Mouse (Mus musculus): ENCODE data around the gene Drosha.

DNA sequence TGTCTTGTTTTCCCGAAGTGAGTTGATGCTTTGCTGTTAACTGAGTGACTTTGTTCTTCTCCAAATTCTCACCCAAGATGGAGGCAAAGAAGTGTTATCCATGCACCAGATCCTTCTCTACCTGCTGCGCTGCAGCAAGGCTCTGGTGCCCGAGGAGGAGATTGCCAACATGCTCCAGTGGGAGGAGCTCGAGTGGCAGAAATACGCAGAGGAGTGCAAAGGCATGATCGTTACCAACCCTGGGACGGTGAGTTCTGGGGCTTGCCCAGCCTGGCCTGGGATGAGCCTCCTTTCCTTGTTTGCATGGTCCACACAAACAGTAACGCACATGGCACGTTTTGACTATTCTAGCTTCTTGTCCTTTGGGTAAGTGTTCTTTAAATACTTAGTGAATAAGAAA is 54.0 kb downstream of the Drosha start:
- TF ChIP-seq CTCF (IDR thresholded peaks at IDR 0.05; ENCODE audit: extremely low read depth, insufficient read depth, insufficient read length, insufficient replicate concordance) (no peak), POLR2A (IDR thresholded peaks at IDR 0.05; ENCODE audit: low read depth, low read length) (no peak)
